Mouse (Mus musculus) brain, adult 2 months (tissue): ENCODE measurements around the gene Unc13a.

Experiments used
- DNase-seq: peaks from one replicate; pipeline ENCODE4 v3.0.0; 2011; ENCODE audit warnings: low read depth, low spot score

Unc13a gene

GRCm38 (mm10) chr8:71591017-71591416 lies 80.5 kb downstream of the Unc13a start:
- DNase-seq: no peak

DNA sequence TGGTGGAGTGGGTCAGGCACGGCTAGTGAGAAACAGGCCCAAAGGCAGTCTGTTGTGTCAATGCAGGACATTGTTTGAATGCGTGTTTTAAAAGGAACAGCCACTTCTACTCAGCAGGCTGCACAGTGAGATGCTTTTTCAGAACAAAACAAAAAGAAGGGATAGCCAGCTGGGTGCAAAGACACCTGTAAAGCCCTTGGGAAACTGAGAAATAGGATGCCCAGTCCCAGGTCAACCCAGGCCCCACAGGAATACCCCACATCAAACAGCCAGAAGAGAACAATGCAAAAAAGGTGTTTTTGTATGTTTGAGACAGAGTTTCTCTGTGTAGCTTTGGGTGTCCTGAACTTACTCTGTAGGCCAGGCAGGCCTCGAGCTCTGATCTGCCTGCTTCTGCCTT lies 82.8 kb downstream of the Unc13a start:
- no peak for DNase-seq

GRCm38 (mm10) chr8:71586891-71587290 lies 84.7 kb downstream of the Unc13a start:
- peak; percentile 37 for DNase-seq

- no peak for DNase-seq
These were observed 91.4 kb downstream of the Unc13a start for GRCm38 (mm10) chr8:71580201-71580600.

- no peak for DNase-seq
These were observed 92.1 kb downstream of the Unc13a start for GRCm38 (mm10) chr8:71579476-71579875.

- DNase-seq: peak; percentile 52
These were observed 92.5 kb downstream of the Unc13a start for GRCm38 (mm10) chr8:71579009-71579408.

DNA sequence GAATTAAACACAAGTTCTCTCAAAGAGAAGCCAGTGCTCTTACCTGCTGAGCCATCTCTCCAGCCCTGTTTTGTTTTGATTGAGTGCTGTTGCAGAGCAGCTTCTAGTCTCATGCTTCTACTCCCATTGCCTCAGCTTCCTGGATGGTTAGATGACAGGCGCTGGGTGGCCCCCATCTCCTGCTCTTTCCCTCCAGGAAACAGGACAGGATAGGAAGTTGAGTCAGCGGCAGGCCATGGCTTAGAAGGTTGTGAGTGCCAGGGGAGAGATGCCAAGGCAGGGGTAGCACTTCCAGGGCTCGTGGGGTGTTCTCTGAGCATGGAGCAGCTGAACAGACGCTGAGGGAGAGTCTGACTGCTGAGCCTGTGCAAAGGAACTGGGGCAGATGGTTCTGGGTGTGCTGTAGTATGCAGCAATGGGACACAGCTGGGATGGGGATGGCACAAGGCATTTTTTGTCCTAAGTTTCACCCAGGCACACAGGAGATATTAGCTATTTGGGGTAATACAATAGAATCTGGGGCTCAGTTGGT lies 93.6 kb downstream of the Unc13a start:
- no peak for DNase-seq

GRCm38 (mm10) chr8:71575020-71575419 lies 96.5 kb downstream of the Unc13a start:
- DNase-seq: no peak

DNA sequence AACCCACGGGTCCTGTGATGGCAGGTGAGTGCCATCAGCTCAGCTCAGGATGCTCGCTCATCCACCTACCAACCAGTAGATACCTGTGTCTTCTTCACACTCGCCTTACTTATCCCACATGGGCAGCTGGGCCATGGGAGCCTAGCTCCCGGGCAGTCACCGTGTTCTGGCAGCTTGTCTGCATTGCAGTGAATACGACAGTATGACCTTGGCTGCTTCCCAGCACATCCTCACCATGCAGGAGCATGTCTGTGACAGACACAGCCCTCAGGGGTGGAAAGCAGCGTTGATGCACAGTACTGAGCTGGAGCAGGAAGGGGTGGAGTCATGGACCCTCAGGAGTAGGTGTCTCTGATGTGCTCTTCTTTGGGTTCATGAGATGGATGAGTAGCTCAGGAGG lies 97.1 kb downstream of the Unc13a start:
- no peak for DNase-seq
